Mouse (Mus musculus) C2C12 (cell line): ENCODE measurements around the gene Dgcr2.

Experiments used
- CEBPB ChIP-seq: IDR thresholded peaks from one replicate; pipeline ENCODE4 v1.6.1; 2011; ENCODE audit warnings: low read depth, mild to moderate bottlenecking, control low read depth, moderate library complexity
- CTCF ChIP-seq: IDR thresholded peaks from one replicate; pipeline ENCODE4 v1.5.1; 2011; ENCODE audit not compliant: control insufficient read depth, insufficient read depth, insufficient read length
- MAX ChIP-seq: IDR thresholded peaks from one replicate; pipeline ENCODE4 v1.6.1; 2011; ENCODE audit warnings: mild to moderate bottlenecking, control low read depth
- MYOD1 ChIP-seq: IDR thresholded peaks from one replicate; pipeline ENCODE4 v1.6.1; 2011; ENCODE audit warnings: low read depth; ENCODE audit not compliant: control insufficient read depth, insufficient read length
- MYOG ChIP-seq: IDR thresholded peaks from one replicate; pipeline ENCODE4 v1.6.1; 2011; ENCODE audit not compliant: control insufficient read depth, insufficient read length; ENCODE audit errors: extremely low read depth
- USF1 ChIP-seq: IDR thresholded peaks from one replicate; pipeline ENCODE4 v1.6.1; 2011; ENCODE audit warnings: low read depth, mild to moderate bottlenecking, control low read depth, moderate library complexity

DNA sequence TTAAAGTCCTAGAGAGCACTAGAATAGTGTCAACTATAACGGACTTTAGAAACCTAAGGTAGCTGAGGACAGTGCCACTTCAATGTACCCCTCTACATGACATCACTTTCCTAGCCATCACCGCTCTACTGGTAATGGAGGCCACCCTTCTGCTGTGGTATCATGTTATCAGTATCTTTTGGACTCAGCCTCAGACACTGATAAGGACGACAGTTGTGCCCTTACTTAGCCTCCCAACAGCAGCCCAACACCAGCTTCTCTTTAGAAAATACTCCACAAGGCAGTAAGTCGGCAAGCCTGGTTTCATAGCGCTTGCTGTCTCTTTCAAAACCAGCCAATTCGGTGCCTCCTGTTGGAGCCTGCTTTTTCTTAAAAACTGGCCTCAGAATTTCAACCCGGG, 63.8 kb downstream of the Dgcr2 start:
- no peak for TF ChIP-seq MAX
- TF ChIP-seq CTCF = no peak
- TF ChIP-seq MYOD1 = no peak
- TF ChIP-seq CEBPB = no peak
- TF ChIP-seq USF1 = no peak
- TF ChIP-seq MYOG = no peak
